In genomic region chr11:115282295-115282694, GRCm38 (mm10) we compare ENCODE assay signal across 13 mouse cellular contexts. TPM values are rescaled to one million over a fixed set of nuclear protein-coding genes. Genes with fewer than 3 reads are reported as not detected.
DNase-seq lines count a peak whose midpoint lies in the region; ATAC-seq and TF ChIP-seq lines count a peak whose summit lies in the region.
"Had no signal": no experiment of that assay in that cellular context is flagged by ENCODE, and none has a peak within 500 bp of the region (broad histone marks: within the 10 kb centered on the region; RNA-seq: fewer than 3 reads in every experiment).

No protein-coding gene starts in this region.

- 83% methylated on average over 8 of the region's 8 CpGs for WGBS in midbrain, embryonic 13.5 days
- WGBS in midbrain, embryonic 14.5 days: 79% methylated on average over 8 of the region's 8 CpGs
- 57% methylated on average over 8 of the region's 8 CpGs for WGBS in kidney, embryonic 15.5 days

- H3K36me3 ChIP-seq in midbrain, embryonic 13.5 days: no peaks in the 10 kb centered on the region
- H3K36me3 ChIP-seq in midbrain, embryonic 14.5 days (ENCODE audit: control insufficient read depth, insufficient read depth, low read length): no peaks in the 10 kb centered on the region
- no peaks in the 10 kb centered on the region for H3K36me3 ChIP-seq in kidney, embryonic 15.5 days
- H3K36me3 ChIP-seq: limb, embryonic 15.5 days had no signal

- no peak overlapping the region for H3K4me2 ChIP-seq in midbrain, embryonic 13.5 days (replicated peaks)
- no peak overlapping the region for H3K4me2 ChIP-seq in midbrain, embryonic 14.5 days (ENCODE audit: low read length)
- no peak overlapping the region for H3K4me2 ChIP-seq in kidney, embryonic 15.5 days
- H3K4me2 ChIP-seq: limb, embryonic 15.5 days had no signal

- H3K9ac ChIP-seq in midbrain, embryonic 13.5 days (replicated peaks): 0 out of 2 replicates have a peak overlapping the region, but pooled peaks have one; percentile 10
- no peak overlapping the region for H3K9ac ChIP-seq in midbrain, embryonic 14.5 days (replicated peaks; ENCODE audit: low read length)
- H3K9ac ChIP-seq in kidney, embryonic 15.5 days: no peak overlapping the region
- H3K9ac ChIP-seq: limb, embryonic 15.5 days had no signal

- peaks cover 17% of the 10 kb centered on the region for H3K4me1 ChIP-seq in midbrain, embryonic 13.5 days (replicated peaks)
- H3K4me1 ChIP-seq in midbrain, embryonic 14.5 days (ENCODE audit: control insufficient read depth, insufficient read depth, low read length): peaks cover 8% of the 10 kb centered on the region
- H3K4me1 ChIP-seq in cortical plate, adult 2 months (ENCODE audit: control insufficient read depth, insufficient read depth, low read length): 0 out of 2 replicates have a peak, but pooled peaks cover 3% of the 10 kb centered on the region
- peaks cover 8% of the 10 kb centered on the region; the same call in 1 of the 2 replicates for H3K4me1 ChIP-seq in kidney, embryonic 15.5 days

- DNase-seq in frontal cortex, postnatal 14 days (ENCODE audit: low spot score in 2 of 2): no peak
- DNase-seq in midbrain, embryonic 14.5 days: no peak
- DNase-seq in layer of hippocampus, postnatal 36 days: peak; percentile 52 to 57
- DNase-seq in natural killer cell, adult 2 months (ENCODE audit: low spot score in 2 of 2): no peak
- DNase-seq: gastrocnemius, postnatal 14 days; lung, postnatal 36 days had no signal

- no peak for TF ChIP-seq CTCF in cortical plate, adult 2 months (IDR thresholded peaks at IDR 0.05; ENCODE audit: extremely low read depth, insufficient read depth, low read length)

- ATAC-seq in frontal cortex, adult (ENCODE audit: low TSS enrichment): peak; percentile 7; the same call in 1 of the 2 replicates
- ATAC-seq in midbrain, embryonic 13.5 days: no peak
- no peak for ATAC-seq in midbrain, embryonic 14.5 days (ENCODE audit: low FRiP score, low TSS enrichment)
- no peak for ATAC-seq in kidney, embryonic 15.5 days (replicated peaks; ENCODE audit: low FRiP score)

- H3K9me3 ChIP-seq in midbrain, embryonic 13.5 days: no peaks in the 10 kb centered on the region
- no peaks in the 10 kb centered on the region for H3K9me3 ChIP-seq in midbrain, embryonic 14.5 days (ENCODE audit: control insufficient read depth, low read length)
- no peaks in the 10 kb centered on the region for H3K9me3 ChIP-seq in kidney, embryonic 15.5 days (replicated peaks)
- H3K9me3 ChIP-seq: limb, embryonic 15.5 days had no signal

- TF ChIP-seq POLR2A in cortical plate, adult 2 months (IDR thresholded peaks at IDR 0.05; ENCODE audit: extremely low read depth, insufficient read depth, low read length): 0 out of 2 replicates have a peak, but pooled peaks have one; percentile 28

- no peak overlapping the region for H3K4me3 ChIP-seq in midbrain, embryonic 13.5 days (replicated peaks)
- no peak overlapping the region for H3K4me3 ChIP-seq in midbrain, embryonic 14.5 days (replicated peaks; ENCODE audit: low read depth, low read length)
- no peak overlapping the region for H3K4me3 ChIP-seq in cortical plate, adult 2 months (ENCODE audit: insufficient read depth, low read length)
- H3K4me3 ChIP-seq in kidney, embryonic 15.5 days (replicated peaks): no peak overlapping the region
- H3K4me3 ChIP-seq: limb, embryonic 15.5 days had no signal

- H3K27me3 ChIP-seq in midbrain, embryonic 13.5 days: no peaks in the 10 kb centered on the region
- no peaks in the 10 kb centered on the region for H3K27me3 ChIP-seq in midbrain, embryonic 14.5 days (ENCODE audit: control insufficient read depth, insufficient read depth, low read length)
- H3K27me3 ChIP-seq in kidney, embryonic 15.5 days: 0 out of 2 replicates have a peak, but pooled peaks cover 3% of the 10 kb centered on the region
- H3K27me3 ChIP-seq: limb, embryonic 15.5 days had no signal

- H3K27ac ChIP-seq in midbrain, embryonic 13.5 days: no peak overlapping the region
- no peak overlapping the region for H3K27ac ChIP-seq in midbrain, embryonic 14.5 days (replicated peaks; ENCODE audit: low read depth, low read length)
- H3K27ac ChIP-seq in cortical plate, adult 2 months (ENCODE audit: insufficient read depth, low read length): peak overlapping the region; percentile 85
- H3K27ac ChIP-seq in kidney, embryonic 15.5 days: no peak overlapping the region
- H3K27ac ChIP-seq: limb, embryonic 15.5 days had no signal

RNA-seq across cellular contexts. Expression of gene Fdxr, which starts 5.4 kb away (rescaled TPM):
- polyA plus RNA-seq in midbrain, embryonic 13.5 days (2015; fragmentation: Nextera tagmentation; extraction: Ambion mirVana): 19.3 and 24.1 TPM in 2 replicates
- 15.0 and 15.9 TPM in 2 replicates for polyA plus RNA-seq in midbrain, embryonic 14.5 days (2014; fragmentation: Nextera tagmentation; extraction: Ambion mirVana)
- 32.6 and 33.4 TPM in 2 replicates for polyA plus RNA-seq in cortical plate, adult 2 months (2012; rRNA removed)
- total RNA-seq in layer of hippocampus, postnatal 36 days (2021): 10 to 100 TPM; 20.9 to 24.2 TPM
- polyA plus RNA-seq in kidney, embryonic 15.5 days (2015; fragmentation: Nextera tagmentation; extraction: Ambion mirVana): 15.4 and 20.8 TPM in 2 replicates

RNA-seq across cellular contexts. Expression of gene Fads6, which starts 15.2 kb away (rescaled TPM):
- polyA plus RNA-seq in midbrain, embryonic 13.5 days (2015; fragmentation: Nextera tagmentation; extraction: Ambion mirVana): 0.41 and 0.43 TPM in 2 replicates
- polyA plus RNA-seq in midbrain, embryonic 14.5 days (2014; fragmentation: Nextera tagmentation; extraction: Ambion mirVana): 0.72 and 1.4 TPM in 2 replicates
- polyA plus RNA-seq in cortical plate, adult 2 months (2012; rRNA removed): 14.0 and 15.3 TPM in 2 replicates
- 10 to 100 TPM; 12.9 to 13.7 TPM for total RNA-seq in layer of hippocampus, postnatal 36 days (2021)
- polyA plus RNA-seq in kidney, embryonic 15.5 days (2015; fragmentation: Nextera tagmentation; extraction: Ambion mirVana): 0.49 and 0.55 TPM in 2 replicates

RNA-seq across cellular contexts. Expression of gene Grin2c, which starts 15.3 kb away (rescaled TPM):
- 0.06 and 0.12 TPM in 2 replicates for polyA plus RNA-seq in midbrain, embryonic 13.5 days (2015; fragmentation: Nextera tagmentation; extraction: Ambion mirVana)
- 0.12 and 0.49 TPM in 2 replicates for polyA plus RNA-seq in midbrain, embryonic 14.5 days (2014; fragmentation: Nextera tagmentation; extraction: Ambion mirVana)
- polyA plus RNA-seq in cortical plate, adult 2 months (2012; rRNA removed): 35.8 and 37.4 TPM in 2 replicates
- 10 to 100 TPM; 43.5 to 50.9 TPM for total RNA-seq in layer of hippocampus, postnatal 36 days (2021)
- polyA plus RNA-seq in kidney, embryonic 15.5 days (2015; fragmentation: Nextera tagmentation; extraction: Ambion mirVana): not detected in 2 replicates
- total RNA-seq: gastrocnemius, postnatal 14 days had no signal
- polyA plus RNA-seq: embryonic facial prominence, embryonic 14.5 days; kidney, embryonic 16.5 days had no signal

RNA-seq across cellular contexts. Expression of gene Otop2, which starts 24.7 kb away (rescaled TPM):
- polyA plus RNA-seq in midbrain, embryonic 13.5 days (2015; fragmentation: Nextera tagmentation; extraction: Ambion mirVana): not detected in 2 replicates
- polyA plus RNA-seq in midbrain, embryonic 14.5 days (2014; fragmentation: Nextera tagmentation; extraction: Ambion mirVana): not detected in 2 replicates
- polyA plus RNA-seq in cortical plate, adult 2 months (2012; rRNA removed): 2.2 and 3.4 TPM in 2 replicates
- total RNA-seq in layer of hippocampus, postnatal 36 days (2021): under 1 TPM in 1 of 2 experiments, not detected in 1; 0.52 TPM
- polyA plus RNA-seq in kidney, embryonic 15.5 days (2015; fragmentation: Nextera tagmentation; extraction: Ambion mirVana): 0.06 and 0.09 TPM in 2 replicates
- total RNA-seq: gastrocnemius, postnatal 14 days had no signal
- polyA plus RNA-seq: embryonic facial prominence, embryonic 14.5 days; kidney, embryonic 16.5 days had no signal

RNA-seq across cellular contexts. Expression of gene Ush1g, which starts 39.5 kb away (rescaled TPM):
- polyA plus RNA-seq in midbrain, embryonic 13.5 days (2015; fragmentation: Nextera tagmentation; extraction: Ambion mirVana): 0.05 TPM in 1 of 2 replicates, not detected in the other
- polyA plus RNA-seq in midbrain, embryonic 14.5 days (2014; fragmentation: Nextera tagmentation; extraction: Ambion mirVana): 0.08 and 0.16 TPM in 2 replicates
- 0.40 and 0.44 TPM in 2 replicates for polyA plus RNA-seq in cortical plate, adult 2 months (2012; rRNA removed)
- total RNA-seq in layer of hippocampus, postnatal 36 days (2021): under 1 TPM; 0.30 to 0.35 TPM
- not detected in 2 replicates for polyA plus RNA-seq in kidney, embryonic 15.5 days (2015; fragmentation: Nextera tagmentation; extraction: Ambion mirVana)
- polyA plus RNA-seq: embryonic facial prominence, embryonic 14.5 days; kidney, embryonic 16.5 days had no signal

Comparison
In these comparisons a context has a peak if more than half of its experiments do, and no peak if none do; other contexts are left out.
1. DNase-seq: peak in layer of hippocampus, postnatal 36 days (2 of 2); none in frontal cortex, postnatal 14 days (0 of 2), midbrain, embryonic 14.5 days (single experiment) and natural killer cell, adult 2 months (0 of 2).
2. RNA of gene Grin2c, which starts 15.3 kb away (polyA plus RNA-seq): 35.8 to 37.4 TPM in cortical plate, adult 2 months; 0.06 to 0.12 TPM in midbrain, embryonic 13.5 days, 0.12 to 0.49 TPM in midbrain, embryonic 14.5 days and not detected in kidney, embryonic 15.5 days; every median in the first group is over 10 times any median in the second.